Mouse (Mus musculus) heart, postnatal 0 days (tissue): ENCODE results near the gene Colq.

Experiments used
- CTCF ChIP-seq: IDR thresholded peaks from 2 replicates; pipeline ENCODE4 v1.5.1; 2016; ENCODE audit warnings: antibody characterized with exemption, control low read depth, low read depth
- EP300 ChIP-seq: IDR thresholded peaks from 2 replicates; pipeline ENCODE4 v1.6.1; 2016; ENCODE audit warnings: antibody characterized with exemption, low read depth

DNA sequence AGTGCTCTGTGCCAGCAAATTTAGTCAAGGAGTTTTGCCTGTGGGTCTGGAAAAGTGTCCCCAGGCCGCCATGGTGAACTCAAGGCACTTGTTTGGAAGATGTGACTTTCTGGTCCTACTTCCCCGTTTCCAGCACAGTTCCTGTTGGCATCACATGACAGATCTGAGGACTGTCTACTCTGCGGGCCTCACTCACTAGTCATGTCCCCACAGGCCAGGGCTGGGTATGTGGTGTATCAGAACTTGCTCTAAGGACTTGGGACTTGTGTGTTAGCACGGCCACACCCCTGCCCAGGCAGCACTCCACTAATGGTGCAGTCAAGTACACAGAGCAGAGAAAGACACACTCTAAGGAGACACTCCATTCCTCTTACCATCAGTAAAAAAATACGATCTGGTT lies 108.7 kb downstream of the Colq start:
- TF ChIP-seq CTCF (no peak), EP300 (no peak)
